Mouse (Mus musculus) layer of hippocampus, adult 11-12 months (tissue): Measurements from ENCODE around the gene Cacna1i.

Source experiments
- DNase-seq: peaks from one replicate; pipeline ENCODE4 v3.0.0; 2022; ENCODE audit warnings: low spot score

Cacna1i gene

GRCm38 (mm10) chr15:80410661-80411060 is 123.6 kb downstream of the Cacna1i start:
- no peak for DNase-seq

GRCm38 (mm10) chr15:80413070-80413469 is 126.0 kb downstream of the Cacna1i start:
- no peak for DNase-seq

GRCm38 (mm10) chr15:80413988-80414721 is 127.1 kb downstream of the Cacna1i start:
- DNase-seq = no peak

GRCm38 (mm10) chr15:80415132-80415531 is 128.1 kb downstream of the Cacna1i start:
- DNase-seq = no peak

- DNase-seq = no peak
These were observed 130.0 kb downstream of the Cacna1i start for GRCm38 (mm10) chr15:80417066-80417465.

GRCm38 (mm10) chr15:80418146-80418545 is 131.1 kb downstream of the Cacna1i start:
- peak; percentile 22 for DNase-seq

- no peak for DNase-seq
These were observed 143.3 kb downstream of the Cacna1i start for GRCm38 (mm10) chr15:80430324-80430723.

- DNase-seq = no peak
These were observed 149.9 kb downstream of the Cacna1i start for GRCm38 (mm10) chr15:80436961-80437360.

GRCm38 (mm10) chr15:80437996-80438395 is 151.0 kb downstream of the Cacna1i start:
- DNase-seq = no peak

- DNase-seq = no peak
These were observed 151.4 kb downstream of the Cacna1i start for GRCm38 (mm10) chr15:80438423-80438822.

GRCm38 (mm10) chr15:80440195-80440594 is 153.2 kb downstream of the Cacna1i start:
- DNase-seq = no peak

- DNase-seq = no peak
These were observed 159.1 kb downstream of the Cacna1i start for GRCm38 (mm10) chr15:80445956-80446687.
